Mouse (Mus musculus) right cerebral cortex, postnatal 36 days (tissue): ENCODE data around the gene Hfe2.
"Not testable (repeated sequence)": the region's sequence is repeated elsewhere in the genome, so short reads cannot be mapped to it uniquely, and the experiment has no call there.

Experiments
- DNase-seq, 2 experiments: peaks; one replicate each; pipeline ENCODE4 v3.0.0; 2022; ENCODE audit warnings: low spot score in 2 of 2, mixed read lengths in 1 of 2

Gene Hfe2

GRCm38 (mm10) chr3:96496216-96496615 lies 28.8 kb upstream of the Hfe2 start:
- no peak for DNase-seq

DNA sequence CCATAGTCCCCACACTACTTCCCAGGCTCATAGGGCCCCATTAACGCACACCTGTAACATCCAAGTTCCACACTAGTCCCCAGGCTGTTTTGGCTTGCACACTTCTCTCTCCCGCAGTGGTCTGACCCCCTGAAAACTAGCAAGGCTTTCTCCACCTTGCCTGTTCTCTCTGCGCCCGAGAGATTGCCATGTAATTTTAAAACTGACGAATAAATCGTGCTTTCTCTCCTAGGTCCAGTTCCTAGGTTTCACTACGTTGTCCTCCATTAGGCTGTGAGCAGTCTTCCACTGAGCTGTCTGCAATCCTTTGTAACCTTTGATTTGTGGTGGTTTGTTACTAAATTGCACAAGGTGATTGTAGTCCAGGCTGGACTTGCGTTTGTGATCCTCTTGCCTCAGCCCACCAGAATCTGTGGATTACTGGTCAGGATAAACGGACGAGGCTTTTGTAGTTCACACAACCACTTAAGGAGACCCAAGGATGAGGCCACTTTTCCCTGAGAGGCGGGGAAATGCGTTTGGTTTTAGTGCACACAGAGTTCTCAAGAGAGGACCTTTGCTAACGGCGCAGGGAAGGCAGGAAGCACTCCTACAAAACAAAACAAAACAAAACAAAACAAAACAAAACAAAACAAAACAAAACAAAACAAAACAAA lies 28.2 kb upstream of the Hfe2 start:
- DNase-seq, result not testable (repeated sequence)

GRCm38 (mm10) chr3:96497451-96498028 lies 27.4 kb upstream of the Hfe2 start:
- peak; percentile 77 to 80 for DNase-seq

- no peak for DNase-seq
These were observed 26.3 kb upstream of the Hfe2 start for GRCm38 (mm10) chr3:96498476-96499245.

DNA sequence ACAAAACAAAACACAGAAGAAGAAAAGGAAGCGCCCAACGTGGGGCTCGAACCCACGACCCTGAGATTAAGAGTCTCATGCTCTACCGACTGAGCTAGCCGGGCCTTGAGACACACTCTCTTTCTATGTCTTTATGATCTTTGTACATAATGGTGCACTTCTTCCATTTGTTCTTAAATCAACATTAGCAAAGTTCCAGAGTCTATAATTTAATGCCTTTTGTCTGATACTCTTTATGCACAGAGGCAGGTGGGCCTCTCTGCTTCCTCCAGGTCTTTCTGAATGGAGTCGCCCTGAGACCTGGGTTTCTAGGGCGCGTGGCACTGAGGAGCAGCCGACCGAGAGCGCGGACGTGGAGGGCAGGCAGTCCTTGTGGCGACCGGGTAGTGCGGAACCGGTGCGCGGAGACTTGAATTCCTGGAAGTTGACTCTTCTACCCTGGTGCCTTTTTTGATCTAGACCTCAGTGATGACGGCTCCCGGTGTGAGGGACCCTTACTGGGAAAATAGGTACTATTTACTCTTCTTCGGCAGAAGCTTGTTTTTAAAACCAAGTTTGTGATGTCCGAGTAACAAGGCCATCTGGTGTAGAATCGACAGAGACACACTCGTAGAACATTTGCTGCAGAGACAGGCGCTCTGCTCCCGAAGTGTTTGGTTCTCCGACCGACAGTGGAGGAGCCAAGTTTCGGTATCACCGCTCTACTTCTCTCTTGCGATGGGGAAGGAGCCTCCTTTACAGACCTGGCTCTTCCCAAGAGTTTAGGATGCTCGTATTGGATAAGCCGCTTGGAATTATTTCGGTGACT lies 25.3 kb upstream of the Hfe2 start:
- peak; percentile 56 to 72 for DNase-seq

DNA sequence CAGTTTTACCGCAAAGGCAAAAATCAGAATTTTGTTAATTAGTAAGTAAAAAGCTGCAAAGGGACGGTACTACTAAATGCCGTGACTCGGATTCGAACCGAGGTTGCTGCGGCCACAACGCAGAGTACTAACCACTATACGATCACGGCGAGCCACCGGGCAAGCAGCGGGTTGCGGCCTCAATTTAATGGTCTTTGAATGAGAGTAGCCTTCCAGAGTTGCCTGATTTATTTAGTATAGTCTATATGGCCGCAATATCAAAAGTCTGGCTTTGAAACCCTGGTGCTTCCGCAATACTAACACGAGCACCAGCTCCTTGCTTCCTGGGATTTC lies 24.7 kb upstream of the Hfe2 start:
- DNase-seq, result peak; percentile 92 to 93

DNA sequence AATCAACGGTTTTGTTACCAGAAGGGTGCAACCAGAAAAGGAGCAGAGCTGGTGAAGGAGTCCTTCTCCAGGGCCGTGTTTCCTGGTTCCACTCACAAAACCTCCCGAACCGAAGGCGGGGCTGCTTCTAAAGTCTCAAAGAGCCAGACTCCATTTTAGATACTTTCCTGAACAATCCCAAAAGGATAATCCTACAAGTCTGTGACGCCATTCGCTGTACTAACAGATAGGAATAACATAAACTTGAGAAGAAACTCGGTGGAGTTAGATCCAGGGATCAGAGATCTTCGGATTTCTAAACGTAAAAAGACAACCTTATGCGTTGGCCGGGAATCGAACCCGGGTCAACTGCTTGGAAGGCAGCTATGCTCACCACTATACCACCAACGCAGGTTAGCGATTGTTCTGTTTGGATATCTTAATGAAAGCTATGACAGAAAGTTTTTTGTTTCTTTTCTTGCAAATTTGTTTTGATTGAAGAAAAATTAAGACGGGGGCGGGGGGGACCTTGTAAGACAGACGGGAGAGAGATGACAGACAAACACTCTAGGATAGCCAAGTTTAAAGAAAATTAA lies 24.2 kb upstream of the Hfe2 start:
- DNase-seq, result peak; percentile 76 to 78

- DNase-seq, result peak; percentile 68 to 74
These were observed 23.4 kb upstream of the Hfe2 start for GRCm38 (mm10) chr3:96501391-96502115.

GRCm38 (mm10) chr3:96502181-96503082 lies 22.5 kb upstream of the Hfe2 start:
- no peak for DNase-seq

DNA sequence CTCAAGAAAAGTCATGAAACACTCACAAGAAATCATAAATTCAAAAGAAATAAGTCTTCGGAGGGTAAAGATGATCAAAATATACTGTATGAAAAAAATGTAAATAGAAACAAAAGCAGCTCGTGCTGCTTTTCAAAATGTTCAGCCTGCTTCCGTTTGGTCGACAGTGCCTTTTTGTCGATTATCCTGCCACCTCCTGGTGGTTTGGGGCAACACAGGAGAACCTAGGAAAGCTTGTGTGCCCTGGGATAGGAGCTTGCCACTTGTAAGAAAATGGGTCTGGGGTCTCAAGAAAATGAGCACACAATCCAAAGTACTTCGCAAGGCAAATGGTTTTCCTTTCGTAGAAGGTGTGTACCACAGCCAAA lies 21.9 kb upstream of the Hfe2 start:
- peak; percentile 40 to 49 for DNase-seq

DNA sequence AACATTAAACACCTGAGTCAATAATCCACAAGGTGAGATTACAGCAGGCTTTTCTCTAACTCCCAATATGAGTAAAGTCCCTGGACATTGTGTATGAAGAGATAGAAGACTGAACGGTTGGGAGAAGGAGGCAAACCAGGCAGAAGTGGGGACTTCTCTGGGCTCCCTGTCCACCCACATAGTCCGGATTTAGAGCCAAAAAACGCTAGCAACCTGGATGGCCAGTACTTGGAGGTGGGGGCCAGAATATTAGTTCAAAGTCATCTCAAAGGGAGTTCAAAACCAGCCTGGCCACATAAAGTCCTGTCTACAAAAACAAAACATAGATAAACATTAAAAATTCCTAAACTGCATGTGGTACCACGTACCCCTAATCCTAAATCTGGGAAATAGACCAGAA lies 21.0 kb upstream of the Hfe2 start:
- DNase-seq, result no peak

DNA sequence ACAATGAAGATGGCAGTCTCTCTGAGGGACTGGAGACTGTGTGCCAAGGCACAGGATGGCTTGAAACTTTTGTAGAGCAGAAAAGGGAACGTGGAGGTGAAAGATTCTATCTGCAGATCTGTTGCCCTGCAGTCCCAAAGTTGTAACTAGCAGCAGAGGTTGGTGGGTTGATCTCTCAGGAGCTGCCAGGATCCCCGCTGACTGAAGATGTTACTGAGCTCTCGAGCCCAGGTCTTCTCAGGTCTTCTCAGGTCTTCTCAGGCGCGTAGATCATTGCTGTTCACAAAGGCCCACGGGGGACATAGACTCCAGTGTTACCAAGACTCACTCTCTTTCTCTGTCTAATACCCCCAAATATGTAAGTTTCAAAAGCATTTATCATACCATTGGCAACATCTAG lies 20.0 kb upstream of the Hfe2 start:
- no peak for DNase-seq

DNA sequence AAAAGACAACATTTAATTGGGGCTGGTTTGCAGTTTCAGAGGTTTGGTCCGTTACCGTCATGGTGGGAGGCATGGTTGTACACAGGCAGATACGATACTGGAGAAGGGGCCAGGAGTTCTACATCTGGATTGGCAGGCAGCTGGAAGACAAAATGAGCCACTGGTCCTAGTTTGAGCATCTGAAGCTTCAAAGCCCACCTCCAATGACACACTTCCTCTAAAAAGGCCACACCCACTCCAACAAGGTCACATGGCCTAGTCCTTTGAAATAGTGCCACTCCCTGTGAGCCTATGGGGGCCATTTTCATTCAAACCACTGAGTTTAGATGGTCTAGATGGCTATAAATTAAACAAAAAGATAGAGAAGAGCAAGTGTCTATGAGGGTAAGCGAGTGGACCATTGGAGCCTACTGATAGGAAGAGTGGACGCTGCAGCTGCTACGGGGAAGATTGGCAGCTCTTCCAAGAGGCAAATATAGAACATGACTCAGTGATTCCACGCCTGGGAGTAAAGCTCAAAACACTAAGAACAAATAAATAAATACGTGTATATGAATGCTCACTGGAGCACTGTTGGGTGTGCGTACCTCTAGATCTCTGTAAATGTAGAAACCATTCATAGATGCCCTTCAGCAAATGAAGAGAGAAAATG lies 18.4 kb upstream of the Hfe2 start:
- no peak for DNase-seq

DNA sequence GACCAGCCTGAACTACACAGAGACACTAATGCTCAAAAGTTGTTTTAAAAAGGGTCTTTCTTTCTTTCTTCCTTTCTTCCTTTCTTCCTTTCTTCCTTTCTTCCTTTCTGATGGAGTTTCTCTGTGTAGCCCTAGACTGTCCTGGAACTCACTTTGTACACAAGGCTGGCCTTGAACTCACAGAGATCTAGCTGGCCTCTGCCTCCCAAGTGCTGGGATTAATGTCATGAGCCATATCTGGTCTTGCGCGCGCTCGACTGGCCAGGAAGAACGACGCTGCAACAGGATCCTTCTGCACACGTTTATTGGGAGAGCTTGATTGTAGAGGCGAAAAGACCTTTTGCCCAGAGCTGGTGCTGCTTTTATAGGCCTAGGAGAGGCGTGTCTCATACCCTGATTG lies 17.0 kb upstream of the Hfe2 start:
- DNase-seq, result not testable (repeated sequence)

DNA sequence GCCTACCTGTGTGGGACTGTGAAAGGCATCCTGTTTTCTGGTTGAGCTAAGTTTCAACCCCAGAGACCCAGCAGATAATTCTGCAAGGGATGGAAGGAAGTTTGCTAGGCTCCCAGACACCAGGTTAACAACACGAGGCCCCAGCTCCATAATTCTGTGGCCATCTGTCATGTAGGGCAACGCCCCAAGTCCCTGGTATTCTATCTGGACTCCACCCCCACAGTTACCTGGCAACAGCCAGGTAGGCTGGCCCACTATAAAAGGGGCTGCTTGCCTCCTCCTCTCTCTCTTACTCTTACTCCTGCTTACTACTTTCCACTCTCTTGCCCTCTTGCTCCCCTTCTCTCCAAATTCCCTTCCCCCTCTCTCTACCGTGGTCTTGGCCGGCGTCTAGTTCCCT lies 4.8 kb upstream of the Hfe2 start:
- no peak for DNase-seq

DNA sequence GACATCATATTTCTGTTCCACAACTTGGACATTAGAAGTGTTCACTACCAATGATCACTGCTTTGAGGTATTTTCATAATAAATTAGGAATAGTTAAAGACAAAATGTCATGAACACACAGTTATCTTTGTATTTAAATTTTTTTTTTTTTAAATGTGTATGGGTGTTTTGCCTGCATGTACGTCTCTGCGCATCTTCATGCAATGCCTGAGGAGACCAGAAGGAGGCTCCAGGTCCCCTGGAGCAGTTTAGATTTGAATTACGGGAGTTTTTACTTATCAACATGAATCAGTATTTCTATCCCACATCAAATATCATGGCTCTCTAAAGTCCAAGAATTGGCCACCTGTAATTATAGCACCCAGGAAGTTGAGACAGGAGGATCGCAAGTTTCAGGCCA lies 2.8 kb upstream of the Hfe2 start:
- no peak for DNase-seq

GRCm38 (mm10) chr3:96524028-96524810 lies 753 bp upstream of the Hfe2 start:
- DNase-seq, result no peak

DNA sequence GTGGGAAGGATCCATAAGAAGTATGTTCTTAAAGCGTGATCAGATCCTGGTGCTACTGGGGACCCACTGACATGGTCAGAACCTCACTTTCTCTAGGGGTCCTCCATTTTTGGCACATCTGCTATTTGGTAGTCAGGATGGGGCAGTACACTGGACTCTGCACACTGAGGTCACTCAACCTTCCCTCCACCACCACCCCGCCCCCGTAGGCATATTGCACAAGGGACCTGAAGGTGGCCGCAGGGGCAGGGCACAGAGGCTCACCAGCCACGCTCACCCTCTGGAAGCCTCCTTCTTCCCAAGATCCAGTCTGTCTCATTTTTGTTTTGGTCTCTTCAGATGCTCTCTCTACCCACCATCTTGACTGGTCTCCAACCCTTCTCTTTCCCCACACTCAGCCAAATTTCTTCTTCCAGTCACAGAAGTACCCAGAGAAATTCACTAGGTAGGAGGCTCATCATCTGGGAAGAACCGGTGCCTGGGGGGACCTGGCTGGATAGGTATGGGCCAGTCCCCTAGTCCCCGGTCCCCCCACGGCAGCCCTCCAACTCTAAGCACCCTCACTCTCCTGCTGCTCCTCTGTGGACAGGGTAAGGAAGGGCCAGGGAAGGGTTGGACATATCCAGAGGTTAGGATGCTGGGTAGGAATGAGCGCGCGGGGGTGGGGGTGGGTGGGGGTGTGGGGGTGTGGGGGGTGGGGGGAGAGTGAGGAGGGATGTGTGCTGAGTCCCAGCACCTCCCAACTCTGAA lies 1.2 kb downstream of the Hfe2 start:
- no peak for DNase-seq
